Mouse (Mus musculus): ENCODE data around the gene Mfn2.

The Mfn2 gene

DNA sequence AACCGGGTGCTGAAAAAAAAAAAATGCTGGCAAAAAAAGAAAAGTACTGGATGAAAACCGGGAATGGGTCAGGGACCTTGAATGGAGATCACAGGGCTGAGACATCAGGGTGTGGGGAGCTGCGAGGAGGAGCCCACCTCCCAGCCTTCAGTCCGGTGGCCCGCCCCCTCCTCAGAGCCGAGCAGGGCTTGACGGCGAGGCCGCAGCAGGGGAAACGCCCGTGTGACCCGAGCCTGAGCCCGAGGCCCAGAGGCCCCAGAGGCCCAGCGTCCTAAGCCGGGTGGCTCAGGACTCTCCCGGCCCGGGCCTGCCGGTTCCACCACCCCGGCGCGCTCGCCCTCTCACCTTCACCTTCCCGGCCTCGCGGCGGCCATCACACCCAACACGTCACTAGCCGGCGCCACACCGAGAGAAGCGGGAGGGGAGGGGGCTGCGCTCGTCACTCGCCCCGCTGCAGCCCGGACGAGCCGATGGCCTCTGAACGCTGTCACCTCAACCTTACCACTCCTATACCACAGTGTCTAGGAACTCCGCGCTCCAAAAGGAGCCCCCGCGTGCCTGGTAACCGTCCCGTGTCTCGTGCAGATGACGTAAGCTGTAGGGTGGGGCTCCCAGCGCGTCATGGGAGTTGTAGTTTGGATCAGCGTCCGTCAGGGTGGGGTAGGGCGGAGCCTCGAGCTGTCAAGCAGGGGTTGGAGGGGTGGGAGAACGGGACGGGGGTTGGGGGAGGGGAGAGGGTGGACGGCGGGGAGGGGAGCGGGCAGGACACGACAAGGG is at the start of gene Mfn2:
Mfn2 (minus strand) TSS at position 392 of the 777 bp plus-strand sequence.
- peak; percentile 89 to 91 for DNase-seq

DNA sequence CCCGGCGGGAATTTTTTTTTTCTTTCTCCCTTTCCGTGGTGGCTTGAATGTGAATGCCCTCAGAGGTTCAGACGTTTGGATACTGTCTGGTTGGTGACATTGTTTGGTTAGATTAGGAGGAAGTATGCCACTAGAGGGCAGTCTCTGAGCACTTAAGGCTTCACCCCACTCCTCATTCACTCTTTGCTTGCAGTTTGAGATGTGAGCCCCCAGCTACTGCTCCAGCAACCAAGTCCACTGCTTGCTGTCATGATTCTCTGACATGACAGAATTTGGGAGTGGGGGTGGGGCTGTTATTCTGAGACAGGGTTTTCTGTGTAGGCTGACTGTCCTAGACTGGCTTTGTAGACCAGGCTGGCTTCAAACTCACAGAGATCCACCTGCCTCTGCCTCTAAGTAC is 49.1 kb upstream of the Mfn2 start:
- DNase-seq, result peak in 1 of 2 experiments; percentile 26

DNA sequence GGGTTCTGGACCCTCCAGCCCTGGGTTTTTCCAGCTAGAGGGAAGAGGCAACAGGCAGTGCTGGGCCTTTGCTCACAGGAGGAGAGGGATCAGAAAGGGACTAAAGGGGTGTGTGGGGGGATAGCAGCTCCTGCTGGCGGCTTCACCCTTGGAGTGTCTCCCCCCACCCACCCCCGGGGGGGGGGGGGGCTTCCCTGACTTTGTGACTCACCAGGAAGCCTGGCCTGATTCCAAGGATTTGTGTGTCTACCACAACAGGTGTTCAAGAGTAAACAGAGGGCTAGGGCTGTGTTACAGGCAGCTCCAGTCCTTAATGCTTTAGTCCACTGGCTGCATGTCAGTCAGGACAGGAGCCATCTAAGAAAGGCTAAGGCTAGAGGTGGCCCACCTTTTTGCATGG is 43.0 kb upstream of the Mfn2 start:
- DNase-seq, result no peak

DNA sequence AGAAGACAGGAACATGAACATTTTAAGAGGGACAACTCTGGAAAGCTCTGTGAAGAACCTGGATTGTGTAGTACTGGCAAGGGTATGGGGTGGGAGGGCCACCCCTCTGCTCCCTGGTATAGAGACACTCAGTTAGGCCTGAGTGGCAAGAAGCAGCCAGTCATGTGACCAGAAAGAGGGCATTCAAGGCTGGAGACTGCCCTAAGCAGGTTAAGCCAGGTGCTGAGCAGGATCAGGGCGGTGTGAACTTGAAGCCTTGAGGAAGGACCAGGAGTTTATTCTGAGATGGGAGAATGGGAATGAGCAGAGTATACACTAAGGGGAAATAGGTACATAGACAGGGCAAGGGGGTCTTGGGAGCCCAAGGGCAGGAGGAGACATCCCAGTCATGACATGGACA is 38.5 kb upstream of the Mfn2 start:
- DNase-seq, result no peak

- DNase-seq, result peak; percentile 7 to 18
Observed at GRCm38 (mm10) chr4:147941045-147942020, 36.8 kb upstream of the Mfn2 start.

DNA sequence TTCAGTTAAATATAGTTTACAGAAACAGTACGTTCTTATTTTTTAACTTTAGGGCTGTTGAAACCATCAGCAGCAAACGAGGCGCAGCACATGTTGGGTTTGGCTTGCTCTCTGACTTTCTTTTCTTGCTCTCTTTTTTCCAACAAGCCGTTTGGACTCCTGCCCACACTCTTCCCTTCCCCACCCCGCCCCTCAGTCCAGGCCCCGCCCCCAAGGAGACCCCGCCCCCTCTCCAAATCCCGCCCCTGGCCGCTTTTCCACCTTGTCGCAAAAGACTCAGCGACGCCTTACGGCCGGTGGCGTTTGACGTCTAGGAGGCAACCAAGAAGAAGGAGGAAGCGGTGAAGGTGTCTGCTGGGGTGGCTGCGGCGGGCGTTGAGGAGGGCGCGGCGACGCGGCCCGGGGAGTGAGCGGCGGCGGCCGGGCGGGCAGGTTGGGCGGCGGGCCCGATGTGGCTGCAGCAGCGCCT is 36.1 kb upstream of the Mfn2 start, which contains the start of gene 2510039O18Rik:
2510039O18Rik (plus strand) TSS at position 320 of the 469 bp plus-strand sequence.
- DNase-seq, result peak; percentile 81 to 82

DNA sequence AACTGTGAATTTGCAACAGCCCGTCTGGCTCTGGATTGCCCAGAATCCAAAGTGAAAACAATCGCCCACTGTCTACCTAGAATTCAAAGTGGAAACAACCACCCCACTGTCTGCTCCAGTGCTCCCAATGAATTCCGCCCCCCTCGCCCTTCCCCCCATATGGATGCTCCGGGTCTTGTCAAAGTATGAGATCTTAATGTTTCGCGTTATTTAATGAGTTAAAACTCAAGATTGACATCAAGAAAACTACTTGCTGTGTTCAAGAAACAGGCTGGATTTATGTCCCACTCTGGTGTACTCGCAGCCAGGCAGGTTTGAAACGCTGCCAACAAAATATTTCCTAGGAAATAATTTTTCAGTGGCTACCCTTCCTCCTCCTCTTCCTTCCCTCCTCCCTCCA is 35.6 kb upstream of the Mfn2 start:
- no peak for DNase-seq

DNA sequence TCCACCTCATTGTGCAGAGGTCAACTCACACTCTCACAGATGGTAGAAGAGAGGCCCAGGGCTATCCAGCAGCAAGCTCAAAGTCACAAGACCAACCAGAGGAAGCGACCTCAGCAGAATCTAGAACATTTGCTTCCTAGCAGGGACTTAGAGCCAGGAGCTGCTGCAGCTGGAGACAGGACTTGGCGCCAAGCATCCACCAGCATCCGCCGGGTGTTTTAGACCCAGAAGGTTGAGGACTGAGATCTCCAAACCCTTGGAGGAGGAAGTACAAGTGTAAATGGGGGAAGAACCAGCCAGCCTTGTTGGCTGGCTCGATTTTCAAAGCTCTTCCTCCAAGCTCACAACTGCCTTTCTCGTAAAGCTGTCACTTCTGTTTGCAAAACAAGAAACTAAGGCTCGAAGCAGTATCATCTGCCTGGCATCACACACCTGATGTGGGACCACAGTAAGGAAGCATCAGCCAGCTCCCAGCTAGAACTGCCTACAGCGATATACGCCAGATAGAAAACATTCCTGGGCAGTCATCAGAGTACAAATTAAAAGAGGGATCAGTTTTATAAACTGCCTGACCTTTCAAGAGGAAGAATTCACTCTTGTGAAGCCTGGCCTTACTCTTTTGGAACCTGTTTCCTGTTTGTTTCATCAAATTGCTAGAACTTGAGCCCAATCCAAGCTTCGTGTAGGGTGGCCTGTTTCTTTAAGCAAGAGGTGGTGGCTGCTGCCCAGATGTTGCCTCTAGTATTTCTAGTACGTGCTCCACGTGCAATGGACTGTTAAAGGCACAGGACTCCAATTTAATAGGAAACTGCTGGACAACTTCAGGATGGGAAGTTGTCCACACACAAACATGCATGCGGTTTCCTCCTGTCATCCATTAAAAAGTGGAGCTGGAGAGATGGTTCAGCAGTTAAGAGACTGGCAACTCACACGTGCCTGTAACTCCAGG is 33.9 kb upstream of the Mfn2 start:
- DNase-seq, result no peak

DNA sequence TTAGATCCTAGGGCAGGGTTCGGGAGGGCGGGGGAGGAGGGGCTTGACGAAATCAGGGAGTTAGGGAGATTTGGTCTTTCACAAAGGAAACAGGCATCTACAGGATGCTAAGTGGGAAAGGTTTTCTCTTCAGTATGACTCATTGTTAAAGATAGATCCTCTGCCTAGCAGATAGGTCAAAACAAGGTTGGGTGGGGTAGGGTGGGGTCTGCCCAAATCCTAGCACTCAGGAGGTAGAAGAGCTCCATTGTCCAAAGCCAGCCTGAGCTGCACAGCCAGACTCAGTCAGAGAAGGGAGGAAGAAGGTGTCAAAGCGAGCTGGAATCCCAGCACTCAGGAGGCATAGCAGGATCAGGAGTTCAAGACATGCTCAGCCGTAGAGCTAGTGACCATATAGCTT is 33.0 kb upstream of the Mfn2 start:
- no peak for DNase-seq

GRCm38 (mm10) chr4:147937021-147937420 is 32.5 kb upstream of the Mfn2 start:
- no peak for DNase-seq

DNA sequence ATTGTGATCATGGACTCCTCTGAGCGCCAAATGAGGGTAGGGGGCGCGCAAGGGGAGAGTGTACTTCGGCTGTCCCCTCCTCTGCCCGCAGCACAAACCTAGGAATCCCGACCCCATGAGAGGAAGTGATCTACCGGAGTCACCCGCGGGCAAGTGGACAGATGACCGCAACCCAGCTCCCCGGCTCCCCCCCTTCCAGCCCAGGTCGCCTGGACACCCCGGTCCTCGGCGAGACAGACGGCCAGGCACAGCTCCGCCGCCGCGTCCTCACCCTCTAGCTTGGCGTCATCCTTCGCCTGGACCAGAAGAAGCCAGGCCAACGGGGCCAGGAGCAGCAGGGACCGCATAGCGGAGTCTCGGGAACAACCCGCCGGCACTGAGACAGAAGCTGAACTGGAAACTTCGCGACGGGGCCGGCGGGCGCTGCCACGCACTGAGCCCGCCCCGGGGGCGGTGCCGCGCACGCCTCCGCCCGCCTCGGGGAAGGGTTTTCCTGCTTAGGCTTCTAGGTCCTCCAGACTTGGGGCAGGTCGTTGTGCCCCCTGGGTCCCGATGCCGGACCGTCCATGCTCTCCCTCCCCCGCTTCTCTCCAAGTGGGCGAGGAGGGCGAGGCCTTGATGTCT is 31.9 kb upstream of the Mfn2 start, which contains the start of gene Plod1:
Plod1 (minus strand) TSS at position 437 of the 624 bp plus-strand sequence.
- DNase-seq, result peak; percentile 67 to 71

GRCm38 (mm10) chr4:147935904-147936303 is 31.4 kb upstream of the Mfn2 start:
- DNase-seq, result no peak

GRCm38 (mm10) chr4:147934611-147935010 is 30.1 kb upstream of the Mfn2 start:
- DNase-seq, result no peak

DNA sequence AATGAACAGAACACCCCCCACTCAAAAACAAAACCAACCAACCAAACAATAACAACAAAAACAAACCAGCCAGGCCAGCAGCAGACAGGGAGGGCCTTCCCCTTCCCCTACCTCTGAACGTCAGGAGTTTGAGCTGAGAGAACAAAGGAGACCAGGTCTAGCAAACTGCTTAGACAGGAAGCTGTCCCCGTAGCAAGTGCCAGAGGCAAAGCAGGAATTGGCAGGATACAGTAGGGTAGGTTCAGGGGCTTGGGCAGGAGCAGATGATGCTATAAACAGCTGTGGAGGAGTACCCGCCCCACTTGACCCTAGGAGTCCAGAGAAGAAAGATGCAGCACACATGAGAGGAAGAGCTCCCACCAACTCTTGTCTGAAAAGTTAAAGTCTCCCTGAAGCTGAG is 29.6 kb upstream of the Mfn2 start:
- DNase-seq, result no peak

GRCm38 (mm10) chr4:147930946-147931345 is 26.4 kb upstream of the Mfn2 start:
- no peak for DNase-seq

GRCm38 (mm10) chr4:147928540-147928939 is 24.0 kb upstream of the Mfn2 start:
- no peak for DNase-seq

DNA sequence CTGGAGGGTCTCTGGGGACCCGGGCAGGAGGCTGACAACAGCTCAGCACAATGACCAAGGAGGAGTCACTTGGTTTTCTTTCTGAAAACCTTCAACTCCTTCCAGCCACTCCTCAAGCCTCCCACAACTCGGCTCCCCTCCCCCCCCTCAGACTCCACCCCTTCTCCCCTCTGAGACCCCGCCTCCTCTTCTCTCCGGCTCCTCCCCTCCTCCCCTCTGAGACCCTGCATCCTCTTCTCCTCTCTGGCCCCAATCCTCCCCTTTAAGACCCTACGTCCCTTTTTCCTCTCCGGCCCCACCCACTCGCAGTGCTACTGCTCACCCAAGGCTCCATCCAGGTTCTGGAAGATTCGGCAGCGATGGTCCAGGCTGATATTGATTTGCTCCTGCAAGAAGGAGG is 23.6 kb upstream of the Mfn2 start:
- DNase-seq, result no peak

DNA sequence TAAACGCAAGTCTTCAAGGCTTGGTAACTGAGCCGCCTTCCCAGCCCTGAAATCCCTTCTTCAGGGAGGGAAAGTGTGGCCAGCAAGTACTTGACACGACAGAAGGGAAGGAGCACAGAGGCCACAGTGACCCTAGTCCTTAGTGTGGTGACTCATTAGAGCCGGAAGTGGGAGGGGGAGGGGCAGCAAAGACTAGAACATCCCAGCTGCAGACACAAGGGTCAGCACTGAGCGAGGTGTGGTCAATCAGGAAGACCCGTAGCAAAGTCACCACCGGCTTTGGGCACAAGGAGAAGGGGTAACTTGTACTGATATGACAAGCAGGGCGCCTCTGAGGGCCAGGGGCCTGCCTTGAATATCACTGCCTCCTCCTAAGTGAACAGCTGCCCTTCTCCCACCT is 23.2 kb upstream of the Mfn2 start:
- DNase-seq, result no peak

- no peak for DNase-seq
Observed at GRCm38 (mm10) chr4:147922341-147922740, 17.8 kb upstream of the Mfn2 start.

DNA sequence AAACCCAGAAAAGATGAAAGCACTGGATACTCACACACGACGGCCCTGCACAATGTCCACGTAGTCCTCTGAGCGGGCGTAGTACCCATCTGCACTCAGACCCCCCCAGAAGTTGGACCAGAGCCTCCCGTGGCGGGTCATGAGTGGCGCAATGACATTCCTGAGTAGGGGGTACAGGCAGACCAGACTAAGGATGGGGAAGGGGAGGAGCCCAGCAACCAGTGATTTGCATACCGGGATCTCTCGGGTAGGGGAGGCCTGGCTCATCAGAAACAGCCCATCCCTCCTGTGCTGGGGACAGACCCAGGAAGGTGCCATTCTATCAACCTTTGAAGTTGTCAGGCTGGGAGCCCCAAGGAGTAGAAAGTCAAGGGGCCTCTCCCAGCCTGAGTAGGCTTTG is 16.5 kb upstream of the Mfn2 start:
- DNase-seq, result no peak

GRCm38 (mm10) chr4:147918459-147919121 is 14.1 kb upstream of the Mfn2 start:
- peak; percentile 22 to 37 for DNase-seq

Data from cerebellum, postnatal 36 days (tissue).